Mouse (Mus musculus) embryonic fibroblast, embryonic 13.5 days (primary cell): ENCODE results near the gene Sik2.

Experiments used
- CTCF ChIP-seq: IDR thresholded peaks from 2 replicates; pipeline ENCODE4 v1.5.1; 2011; ENCODE audit warnings: mild to moderate bottlenecking, control low read depth, low read length, moderate library complexity, borderline replicate concordance; ENCODE audit not compliant: insufficient read depth
- POLR2A ChIP-seq: IDR thresholded peaks from 2 replicates; pipeline ENCODE4 v1.6.1; 2011; ENCODE audit warnings: low read depth, mild to moderate bottlenecking, control low read depth, low read length, moderate library complexity

DNA sequence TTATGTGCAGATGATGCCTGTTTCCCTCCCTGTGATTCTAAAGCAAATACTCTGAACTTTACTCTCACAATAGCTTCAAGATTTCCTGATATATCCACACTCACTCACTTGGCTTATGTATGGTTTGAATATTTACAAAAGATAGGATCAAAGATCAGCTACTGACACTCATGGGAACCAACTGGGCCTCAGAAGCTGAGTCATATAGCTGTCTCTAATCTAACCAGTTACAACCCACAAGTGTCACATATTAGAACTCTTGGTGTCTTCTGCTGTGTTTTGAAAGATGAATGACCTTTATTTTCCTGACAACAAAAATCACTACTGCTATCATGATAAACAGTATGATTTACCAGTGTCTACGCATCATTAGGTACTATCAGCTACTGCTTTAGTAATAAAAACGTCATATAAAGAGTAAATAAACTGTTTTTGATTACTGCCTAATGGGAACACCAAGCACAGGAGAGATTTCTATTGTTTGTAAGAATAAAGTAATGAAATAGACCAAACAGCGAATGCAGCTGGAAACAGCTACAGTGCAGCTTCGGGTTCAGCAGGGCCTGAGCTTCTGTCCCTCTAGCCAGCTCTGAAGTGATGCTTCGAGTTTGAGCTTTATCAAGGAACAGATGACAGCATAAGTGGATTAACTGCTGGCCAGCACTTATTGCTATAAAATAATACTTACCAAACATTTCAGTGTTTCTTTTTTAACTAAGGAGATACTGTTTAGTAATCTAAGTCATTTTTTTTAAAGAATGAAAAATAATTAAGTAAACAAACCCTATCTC is 86.3 kb downstream of the Sik2 start:
- TF ChIP-seq CTCF (no peak), POLR2A (no peak)
